In the genomic region with DNA sequence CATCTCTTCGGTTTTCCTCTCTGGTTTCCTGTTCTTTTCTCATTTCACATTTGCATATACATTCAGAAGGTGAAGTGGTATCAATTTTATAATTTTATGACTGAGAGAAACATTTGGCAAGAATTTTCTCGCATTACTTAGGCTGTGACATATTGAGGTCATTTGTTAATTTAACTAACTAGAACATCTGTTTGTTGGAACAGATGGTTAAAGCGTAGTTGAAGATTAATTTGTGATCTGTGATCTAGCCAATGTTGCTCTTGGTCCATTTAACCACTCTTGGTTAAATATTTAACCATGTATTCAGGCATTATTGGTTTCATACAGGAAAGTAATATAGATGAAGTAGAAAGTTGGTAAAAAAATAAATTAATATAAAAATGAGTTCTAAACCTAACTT, we compare ENCODE assay signal across 23 mouse cellular contexts. TPM values are rescaled to one million over a fixed set of nuclear protein-coding genes. Genes with fewer than 3 reads are reported as not detected.
"Had no signal": no experiment of that assay in that cellular context is flagged by ENCODE, and none has a peak within 500 bp of the region (broad histone marks: within the 10 kb centered on the region; RNA-seq: fewer than 3 reads in every experiment).

No protein-coding gene starts in this region.

- H3K27me3 ChIP-seq: lung, embryonic 15.5 days; midbrain, embryonic 13.5 days; midbrain, embryonic 15.5 days; neural tube, embryonic 12.5 days; stomach, embryonic 15.5 days had no signal

- ATAC-seq: lung, postnatal 0 days; midbrain, embryonic 13.5 days; midbrain, embryonic 15.5 days had no signal

- H3K4me2 ChIP-seq: lung, embryonic 15.5 days; midbrain, embryonic 11.5 days; midbrain, embryonic 13.5 days; midbrain, embryonic 15.5 days; neural tube, embryonic 12.5 days; stomach, embryonic 15.5 days had no signal

- H3K9ac ChIP-seq: lung, embryonic 15.5 days; midbrain, embryonic 13.5 days; midbrain, embryonic 15.5 days; neural tube, embryonic 12.5 days; stomach, embryonic 15.5 days had no signal

- H3K4me1 ChIP-seq: megakaryocyte, embryonic 14.5 days; midbrain, embryonic 13.5 days; midbrain, embryonic 15.5 days; neural tube, embryonic 12.5 days; stomach, embryonic 15.5 days had no signal

- DNase-seq: lung, adult 2 months; lung, postnatal 14 days; lung, postnatal 36 days; right cerebral cortex, postnatal 14 days; thymus, adult 2 months; thymus, postnatal 25 days; thymus, postnatal 4 days had no signal

- H3K36me3 ChIP-seq: lung, embryonic 15.5 days; midbrain, embryonic 13.5 days; midbrain, embryonic 15.5 days; neural tube, embryonic 12.5 days; stomach, embryonic 15.5 days had no signal

- H3K9me3 ChIP-seq: lung, embryonic 15.5 days; megakaryocyte, embryonic 14.5 days; midbrain, embryonic 13.5 days; midbrain, embryonic 15.5 days; neural tube, embryonic 12.5 days; stomach, embryonic 15.5 days had no signal

- H3K27ac ChIP-seq: lung, embryonic 15.5 days; macrophage; midbrain, embryonic 13.5 days; midbrain, embryonic 15.5 days; neural tube, embryonic 12.5 days; stomach, embryonic 15.5 days; stomach, postnatal 0 days had no signal

- H3K4me3 ChIP-seq: lung, embryonic 15.5 days; megakaryocyte, embryonic 14.5 days; midbrain, embryonic 13.5 days; midbrain, embryonic 15.5 days; neural tube, embryonic 12.5 days; stomach, embryonic 15.5 days had no signal

RNA-seq across cellular contexts. Expression of a gene that starts 47.2 kb away (rescaled TPM):
- total RNA-seq: megakaryocyte progenitor cell, adult 5-6 weeks; monocyte, adult 5-6 weeks; neutrophil, adult 5-6 weeks had no signal
- polyA plus RNA-seq: lung, adult 2 months; lung, embryonic 15.5 days; lung, postnatal 0 days; macrophage; neural tube, embryonic 12.5 days; neural tube, embryonic 14.5 days; spleen, adult 2 months; stomach, embryonic 15.5 days; stomach, postnatal 0 days; thymus, adult 2 months; urinary bladder, adult 2 months had no signal
